Mouse (Mus musculus) cerebellum, postnatal 36 days (tissue): ENCODE measurements at regions not wholly inside any gene's neighbourhood (a gene's known extent, or its start where the extent isn't known, plus 50 kb on each side); places are given as distances from the start of the nearest gene placed in this dataset.
A peak's percentile ranks its signal among the peaks of the same experiment; 100 is the strongest.

Experiments used
- DNase-seq, 2 experiments: peaks; one replicate each; pipeline ENCODE4 v3.0.0; 2021 to 2022; ENCODE audit warnings: mixed read lengths in 2 of 2

- DNase-seq: no peak
Measured at GRCm38 (mm10) chr4:125941266-125941665, 83.1 kb upstream of the Csf3r start.

- DNase-seq: peak in 1 of 2 experiments; percentile 28
Measured at GRCm38 (mm10) chr4:125941916-125942315, 82.4 kb upstream of the Csf3r start.

- DNase-seq: no peak
Measured at GRCm38 (mm10) chr4:125945062-125945461, 79.3 kb upstream of the Csf3r start.

DNA sequence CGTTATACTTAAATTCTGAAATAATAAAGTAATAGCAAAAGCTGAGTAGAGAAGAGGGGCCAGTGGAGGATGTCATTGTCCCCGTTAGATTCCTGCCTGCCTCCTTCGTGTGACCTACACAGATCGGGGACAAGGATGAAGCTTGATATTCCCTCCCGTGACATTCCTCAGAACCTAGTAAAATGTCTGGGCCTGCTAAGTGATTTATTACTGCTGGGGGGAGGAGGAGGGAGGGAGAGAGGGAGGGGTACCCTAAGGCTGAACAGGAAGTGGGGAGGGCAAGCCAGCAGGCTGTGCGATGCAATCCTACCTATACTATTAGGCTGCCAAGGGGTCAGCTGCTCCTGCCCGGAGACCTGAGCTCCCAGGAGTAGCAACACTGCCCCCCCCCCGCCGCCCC is 64.9 kb upstream of the Csf3r start:
- DNase-seq: no peak

DNA sequence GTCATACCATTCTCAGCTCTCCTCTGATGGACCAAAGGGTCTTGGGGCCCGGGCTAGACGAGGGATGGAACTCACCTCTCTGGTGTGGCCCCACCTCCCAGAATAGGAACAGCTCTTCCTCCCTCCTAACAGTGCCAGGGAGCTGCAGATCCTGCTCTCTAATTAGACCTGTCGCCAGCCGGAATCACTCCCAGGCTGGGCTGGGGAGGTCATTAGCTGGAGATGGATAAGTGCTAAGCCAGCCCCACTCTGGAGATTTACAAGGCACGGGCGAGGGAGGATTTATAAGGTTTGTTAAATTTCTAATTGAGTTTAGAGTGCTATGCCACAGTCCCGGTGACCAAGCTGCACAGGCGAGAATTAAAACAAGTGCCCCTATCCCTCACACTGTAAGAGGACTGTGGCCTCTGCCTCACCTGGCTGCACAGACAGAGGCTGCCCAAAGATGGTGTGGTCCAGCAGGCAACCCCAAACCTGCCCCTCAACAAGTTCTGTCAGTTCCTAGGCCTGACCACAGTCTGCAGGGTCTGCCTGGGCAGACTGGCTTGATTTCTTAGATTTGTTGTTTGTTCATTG is 63.6 kb upstream of the Csf3r start:
- DNase-seq: no peak

DNA sequence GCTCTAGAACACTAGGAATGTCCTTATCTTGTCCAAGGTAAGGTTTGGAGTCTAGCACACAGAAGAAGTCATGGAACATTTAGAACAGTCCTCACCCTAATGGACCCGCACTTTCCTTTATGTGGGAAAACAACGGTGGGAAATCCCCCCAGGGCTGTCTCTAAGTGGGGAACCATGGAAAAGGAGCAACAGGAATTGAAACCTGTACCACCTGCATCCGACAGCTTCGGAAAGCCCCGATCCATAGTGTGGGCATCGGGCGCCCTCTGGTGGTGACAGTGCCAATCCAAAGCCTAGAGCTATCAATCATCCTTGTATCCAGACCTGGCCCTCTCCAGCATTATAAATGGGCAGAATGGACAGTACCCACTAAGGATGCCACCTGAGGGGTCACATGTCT is 61.7 kb upstream of the Csf3r start:
- DNase-seq: peak; percentile 83
